Mouse (Mus musculus) erythroblast, embryonic 14.5 days (primary cell): Measurements from ENCODE around the gene Nutm1.

Experiments
- GATA1 ChIP-seq: IDR thresholded peaks from 2 replicates; pipeline ENCODE4 v1.6.1; 2012; ENCODE audit warnings: low read length, inconsistent platforms, mixed read lengths
- TAL1 ChIP-seq: IDR thresholded peaks from 3 replicates; pipeline ENCODE4 v1.6.1; 2012; ENCODE audit warnings: low read length, inconsistent platforms, mixed read lengths

DNA sequence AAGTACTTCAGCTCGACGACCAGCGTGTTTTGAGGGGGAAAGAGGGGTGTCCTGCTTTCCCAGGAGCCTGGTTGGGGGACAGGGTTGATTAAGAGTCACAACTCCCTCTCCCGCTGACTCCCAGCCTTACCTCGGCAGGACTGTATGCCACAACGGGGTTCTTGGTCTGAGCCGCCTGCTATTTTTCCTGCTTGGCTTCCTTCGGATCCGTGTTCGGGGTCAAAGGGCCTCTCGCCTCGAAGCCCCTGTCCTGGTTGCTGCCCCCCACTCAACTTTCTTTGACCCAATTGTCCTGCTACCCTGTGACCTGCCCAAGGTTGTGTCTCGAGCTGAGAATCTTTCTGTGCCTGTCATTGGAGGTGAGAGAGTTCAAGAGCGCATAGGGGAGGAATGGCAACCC is 17.3 kb downstream of the Nutm1 start:
- TF ChIP-seq GATA1 (no peak), TAL1 (no peak)
